Comparison of ENCODE assay signal across 8 mouse cellular contexts in the genomic region with DNA sequence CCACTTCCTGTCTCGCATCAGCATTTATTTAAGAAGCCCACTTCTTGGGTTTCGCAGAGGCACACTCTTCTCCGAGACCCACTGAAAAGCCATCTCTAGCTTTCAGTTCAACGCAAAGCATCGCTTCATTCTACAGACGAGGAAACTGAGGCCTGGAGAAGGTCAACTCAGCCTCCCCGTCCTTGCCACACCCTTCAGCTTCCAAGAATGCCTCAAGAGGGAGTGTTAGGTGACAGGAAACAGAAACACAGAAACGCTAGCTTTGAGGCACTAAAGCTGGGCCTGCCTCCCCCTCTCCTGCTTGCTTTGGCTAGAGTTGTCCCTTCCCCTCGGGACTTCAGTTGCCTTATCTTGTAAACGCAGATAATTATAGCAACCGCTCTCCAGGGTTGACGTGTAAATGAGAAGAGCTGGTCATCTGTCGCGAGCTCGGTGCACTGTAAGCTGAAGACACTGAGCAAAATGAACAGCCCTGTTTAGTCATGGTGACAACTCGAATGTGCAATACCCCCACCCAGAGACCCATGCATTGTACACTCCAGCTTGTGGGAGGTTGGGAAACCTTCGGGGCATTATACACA. TPM values are rescaled to one million over a fixed set of nuclear protein-coding genes. Genes with fewer than 3 reads are reported as not detected.
DNase-seq lines count a peak whose midpoint lies in the region; ATAC-seq and TF ChIP-seq lines count a peak whose summit lies in the region.

No protein-coding gene starts in this region.

- H3K4me1 ChIP-seq in embryonic facial prominence, embryonic 15.5 days, result peaks cover 27% of the 10 kb centered on the region

- H3K4me2 ChIP-seq in embryonic facial prominence, embryonic 15.5 days (replicated peaks), result no peak overlapping the region

- TF ChIP-seq CTCF in gastrocnemius, adult 2 months (IDR thresholded peaks at IDR 0.05), result no peak

- no peak overlapping the region for H3K9ac ChIP-seq in embryonic facial prominence, embryonic 15.5 days

- no peak for DNase-seq in gastrocnemius, adult 2 months
- no peak for DNase-seq in gastrocnemius, postnatal 25 days
- DNase-seq in kidney, adult 9 months, result peak; percentile 38
- no peak for DNase-seq in ovary, postnatal 36 days (ENCODE audit: low spot score)
- no peak for DNase-seq in layer of hippocampus, adult 11-12 months (ENCODE audit: low spot score)
- no peak for DNase-seq in MN1 (ENCODE audit: low spot score)

- intact Hi-C loops in gastrocnemius, adult 2 months (cut with DNase I), result loop anchor here (10.0 kb wide), 1 partner anchor 368 kb away; no protein-coding TSS in a partner anchor

- peak overlapping the region; percentile 57 for H3K4me3 ChIP-seq in gastrocnemius, adult 2 months
- H3K4me3 ChIP-seq in embryonic facial prominence, embryonic 15.5 days (replicated peaks), result no peak overlapping the region
- no peak overlapping the region for H3K4me3 ChIP-seq in macrophage (ENCODE audit: inconsistent target)

- H3K9me3 ChIP-seq in embryonic facial prominence, embryonic 15.5 days (replicated peaks), result 0 out of 2 replicates have a peak, but pooled peaks cover 3% of the 10 kb centered on the region

- 53% methylated on average over 17 of the region's 17 CpGs for WGBS in embryonic facial prominence, embryonic 15.5 days
- 42% methylated on average over 17 of the region's 17 CpGs for WGBS in macrophage (ENCODE audit: missing documents)

- H3K79me2 ChIP-seq in macrophage (ENCODE audit: inconsistent target), result no peaks in the 10 kb centered on the region

- H3K36me3 ChIP-seq in embryonic facial prominence, embryonic 15.5 days, result peaks cover 27% of the 10 kb centered on the region
- no peaks in the 10 kb centered on the region for H3K36me3 ChIP-seq in macrophage (ENCODE audit: inconsistent target)

- H3K27me3 ChIP-seq in embryonic facial prominence, embryonic 15.5 days, result no peaks in the 10 kb centered on the region

- H3K27ac ChIP-seq in gastrocnemius, adult 2 months, result peak overlapping the region; percentile 86
- peak overlapping the region; percentile 55; the same call in 1 of the 2 replicates for H3K27ac ChIP-seq in embryonic facial prominence, embryonic 15.5 days (replicated peaks)
- H3K27ac ChIP-seq in macrophage, result peak overlapping the region; percentile 73

- no peak for ATAC-seq in embryonic facial prominence, embryonic 15.5 days (ENCODE audit: insufficient number of reproducible peaks, low FRiP score, low TSS enrichment, low read depth)

RNA-seq across cellular contexts. Expression of a gene that starts 39.9 kb away (rescaled TPM):
- total RNA-seq in gastrocnemius, adult 2 months (2021), result 10 to 100 TPM; 68.8 to 71.7 TPM
- 10 to 100 TPM; 52.9 to 58.1 TPM for total RNA-seq in gastrocnemius, postnatal 25 days (2021)
- polyA plus RNA-seq in embryonic facial prominence, embryonic 15.5 days (2015; fragmentation: Nextera tagmentation; extraction: Ambion mirVana), result 202 and 213 TPM in 2 replicates
- total RNA-seq in macrophage (2018; cell fraction: chromatin; rRNA removed), result 100 to 1,000 TPM; 375 to 635 (median 477) TPM
- total RNA-seq in macrophage (2018; cell fraction: cytosol; rRNA removed), result 100 to 1,000 TPM in 14 of 26 experiments, 10 to 100 TPM in 12; 88.1 to 126 (median 101) TPM
- total RNA-seq in macrophage (2018; cell fraction: nucleus; rRNA removed), result 100 to 1,000 TPM; 200 to 361 (median 267) TPM
- 79.8 to 270 TPM (median 92.9 TPM) in 3 replicates for polyA plus RNA-seq in macrophage (2018)

RNA-seq across cellular contexts. Expression of a gene that starts 40.6 kb away (rescaled TPM):
- 10 to 100 TPM; 16.9 to 33.9 TPM for total RNA-seq in gastrocnemius, adult 2 months (2021)
- 10 to 100 TPM; 28.6 to 38.0 TPM for total RNA-seq in gastrocnemius, postnatal 25 days (2021)
- 111 and 113 TPM in 2 replicates for polyA plus RNA-seq in embryonic facial prominence, embryonic 15.5 days (2015; fragmentation: Nextera tagmentation; extraction: Ambion mirVana)
- 1,000 to 10,000 TPM in 4 of 26 experiments, 100 to 1,000 TPM in 12, 10 to 100 TPM in 10; 44.7 to 1,202 (median 255) TPM for total RNA-seq in macrophage (2018; cell fraction: chromatin; rRNA removed)
- total RNA-seq in macrophage (2018; cell fraction: cytosol; rRNA removed), result 1,000 to 10,000 TPM in 1 of 26 experiments, 100 to 1,000 TPM in 25; 181 to 1,494 (median 243) TPM
- 1,000 to 10,000 TPM in 4 of 26 experiments, 100 to 1,000 TPM in 21, 10 to 100 TPM in 1; 96.8 to 1,122 (median 483) TPM for total RNA-seq in macrophage (2018; cell fraction: nucleus; rRNA removed)
- polyA plus RNA-seq in macrophage (2018), result 149 to 188 TPM (median 173 TPM) in 3 replicates
